Mouse (Mus musculus): ENCODE results near the gene Ralgps2. TPM values are rescaled to one million over a fixed set of nuclear protein-coding genes. Genes with fewer than 3 reads are reported as not detected.

Ralgps2 gene
- polyA plus RNA-seq, 1 experiment from 2014 or later = 13.1 TPM

DNA sequence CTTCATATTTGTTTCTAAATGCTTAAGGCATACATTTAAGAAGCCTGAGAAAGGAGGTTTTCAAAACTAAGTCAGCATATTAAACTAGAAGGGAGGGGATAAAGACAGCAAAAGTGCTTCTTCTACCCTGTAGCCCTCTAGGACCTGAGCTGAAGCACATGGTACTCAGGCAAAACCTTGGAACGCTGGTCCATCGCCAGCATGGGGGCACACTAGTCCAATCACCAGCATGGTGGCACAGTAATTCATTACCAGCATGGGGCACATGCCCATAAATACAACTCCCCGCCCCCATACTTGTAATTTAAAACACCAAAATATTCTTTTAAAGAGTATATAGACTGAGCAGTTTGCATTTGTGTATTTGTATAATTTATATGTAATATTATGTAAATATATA is 23.1 kb downstream of the Ralgps2 start:
- Histone ChIP-seq H3K4me1 (ENCODE audit: control insufficient read depth, low read depth, low read length) (no peaks in the 10 kb centered on the region), H3K4me2 (ENCODE audit: low read depth, low read length) (no peak overlapping the region), H3K36me3 (ENCODE audit: control insufficient read depth, insufficient read depth) (no peaks in the 10 kb centered on the region), H3K4me3 (ENCODE audit: low read depth, low read length) (no peak overlapping the region), H3K27me3 (ENCODE audit: control insufficient read depth, insufficient read depth, low read depth, low read length) (no peaks in the 10 kb centered on the region), H3K9ac (ENCODE audit: low read depth, low read length) (no peak overlapping the region), H3K27ac (ENCODE audit: low read length) (no peak overlapping the region), H3K9me3 (replicated peaks; ENCODE audit: control insufficient read depth, low read length) (no peaks in the 10 kb centered on the region)
- WGBS (ENCODE audit: insufficient replicate concordance) = 64% methylated on average over 3 of the region's 3 CpGs
- no peak for ATAC-seq (ENCODE audit: low read depth)

DNA sequence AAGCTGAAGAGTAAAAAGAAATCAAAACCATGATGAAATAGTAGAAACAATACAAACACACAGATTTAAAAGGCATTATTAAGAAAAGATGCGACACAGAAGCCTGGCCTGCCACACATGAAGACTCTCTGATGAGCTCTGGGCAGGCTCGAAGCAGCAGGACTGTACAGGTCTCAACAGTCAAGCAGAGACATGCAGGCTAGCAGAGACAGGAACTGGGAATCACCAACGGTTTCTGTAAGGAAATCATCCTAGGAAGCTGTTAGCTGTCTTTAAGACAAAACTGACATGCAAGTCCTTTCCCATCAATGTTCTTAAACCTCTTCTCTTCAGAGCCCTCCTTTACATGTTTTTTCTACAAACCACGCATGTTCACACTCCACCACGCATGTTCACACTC is 24.5 kb downstream of the Ralgps2 start:
- no peaks in the 10 kb centered on the region for H3K36me3 ChIP-seq (ENCODE audit: control insufficient read depth, insufficient read depth)
- ATAC-seq (ENCODE audit: low read depth) = no peak
- no peaks in the 10 kb centered on the region for H3K27me3 ChIP-seq (ENCODE audit: control insufficient read depth, insufficient read depth, low read depth, low read length)
- H3K27ac ChIP-seq (ENCODE audit: low read length) = no peak overlapping the region
- H3K4me3 ChIP-seq (ENCODE audit: low read depth, low read length) = no peak overlapping the region
- no peak overlapping the region for H3K9ac ChIP-seq (ENCODE audit: low read depth, low read length)
- H3K4me1 ChIP-seq (ENCODE audit: control insufficient read depth, low read depth, low read length) = no peaks in the 10 kb centered on the region
- WGBS (ENCODE audit: insufficient replicate concordance) = 57% methylated on average over 5 of the region's 5 CpGs
- no peaks in the 10 kb centered on the region for H3K9me3 ChIP-seq (replicated peaks; ENCODE audit: control insufficient read depth, low read length)
- no peak overlapping the region for H3K4me2 ChIP-seq (ENCODE audit: low read depth, low read length)

DNA sequence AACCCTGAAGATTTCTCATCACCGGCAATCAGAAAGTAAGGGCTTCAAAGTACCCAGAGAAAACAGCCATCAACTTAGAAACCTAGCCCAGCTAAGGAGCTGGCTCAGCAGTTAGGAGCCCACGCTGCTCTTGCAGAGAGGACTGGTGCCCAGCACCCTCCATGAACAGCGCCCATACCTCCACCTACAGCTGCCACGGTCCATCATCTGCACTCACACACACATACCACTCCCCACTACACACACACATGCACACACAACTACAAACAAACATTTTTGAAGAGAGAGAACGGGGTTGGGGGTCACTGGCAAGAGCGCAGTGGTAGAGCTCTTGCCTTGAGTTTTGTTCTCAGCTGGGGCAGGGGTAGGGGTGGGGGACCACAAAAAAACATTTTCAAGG is 26.2 kb downstream of the Ralgps2 start:
- ATAC-seq (ENCODE audit: low read depth) = no peak
- no peaks in the 10 kb centered on the region for H3K9me3 ChIP-seq (replicated peaks; ENCODE audit: control insufficient read depth, low read length)
- H3K4me1 ChIP-seq (ENCODE audit: control insufficient read depth, low read depth, low read length) = peaks cover 3% of the 10 kb centered on the region; the same call in 1 of the 2 replicates
- no peak overlapping the region for H3K4me2 ChIP-seq (ENCODE audit: low read depth, low read length)
- no peak overlapping the region for H3K4me3 ChIP-seq (ENCODE audit: low read depth, low read length)
- H3K27me3 ChIP-seq (ENCODE audit: control insufficient read depth, insufficient read depth, low read depth, low read length) = no peaks in the 10 kb centered on the region
- no peak overlapping the region for H3K27ac ChIP-seq (ENCODE audit: low read length)
- WGBS (ENCODE audit: insufficient replicate concordance) = 72% methylated on average over 6 of the region's 6 CpGs
- H3K9ac ChIP-seq (ENCODE audit: low read depth, low read length) = no peak overlapping the region
- H3K36me3 ChIP-seq (ENCODE audit: control insufficient read depth, insufficient read depth) = no peaks in the 10 kb centered on the region

DNA sequence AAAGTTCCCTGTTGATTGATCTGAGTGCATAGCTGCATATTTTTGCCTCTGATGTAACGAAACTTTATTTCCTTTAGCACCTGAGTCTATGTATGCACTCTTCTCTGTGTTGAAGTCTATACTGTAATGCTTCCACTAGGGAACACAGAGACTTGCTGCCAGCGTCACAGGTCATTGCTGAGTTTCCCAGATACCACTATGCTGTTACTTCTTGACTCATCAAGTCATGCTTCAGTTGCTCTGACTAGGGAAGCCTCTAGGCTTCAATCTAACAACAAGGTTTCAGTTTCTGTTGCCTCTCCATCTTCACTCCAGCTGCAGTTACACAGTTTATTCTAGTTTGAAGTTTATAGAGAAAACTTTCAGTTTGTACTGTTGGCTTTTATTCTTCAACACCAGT is 28.5 kb downstream of the Ralgps2 start:
- ATAC-seq (ENCODE audit: low read depth) = no peak
- WGBS (ENCODE audit: insufficient replicate concordance) = 53% methylated on average over 2 of the region's 2 CpGs

DNA sequence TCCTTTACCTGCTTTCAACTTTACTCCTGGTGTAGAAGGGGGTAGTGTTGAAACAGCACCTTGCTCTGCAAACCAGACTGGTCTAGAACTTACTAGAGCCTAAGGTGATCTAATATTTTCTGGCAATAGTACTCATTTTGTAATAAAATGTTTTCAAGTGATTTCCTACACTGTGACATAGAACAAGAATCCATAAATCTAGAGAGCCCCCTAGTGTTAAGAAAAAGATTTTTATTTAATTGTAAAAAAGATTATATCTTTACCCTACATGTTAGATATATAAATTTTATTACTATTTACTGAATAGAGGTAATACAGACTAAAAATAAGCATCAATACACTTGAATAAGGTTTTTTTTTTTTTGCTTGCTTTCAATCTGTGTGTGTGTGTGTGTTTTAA is 29.6 kb downstream of the Ralgps2 start:
- no peak overlapping the region for H3K27ac ChIP-seq (ENCODE audit: low read length)
- no peak overlapping the region for H3K9ac ChIP-seq (ENCODE audit: low read depth, low read length)
- H3K4me1 ChIP-seq (ENCODE audit: control insufficient read depth, low read depth, low read length) = peaks cover 3% of the 10 kb centered on the region; the same call in 1 of the 2 replicates
- no peaks in the 10 kb centered on the region for H3K36me3 ChIP-seq (ENCODE audit: control insufficient read depth, insufficient read depth)
- H3K9me3 ChIP-seq (replicated peaks; ENCODE audit: control insufficient read depth, low read length) = no peaks in the 10 kb centered on the region
- no peak overlapping the region for H3K4me2 ChIP-seq (ENCODE audit: low read depth, low read length)
- H3K4me3 ChIP-seq (ENCODE audit: low read depth, low read length) = no peak overlapping the region
- H3K27me3 ChIP-seq (ENCODE audit: control insufficient read depth, insufficient read depth, low read depth, low read length) = no peaks in the 10 kb centered on the region
- ATAC-seq (ENCODE audit: low read depth) = no peak

More for the DNA sequence above, 28.5 kb downstream of the Ralgps2 start:
- no peaks in the 10 kb centered on the region for H3K27me3 ChIP-seq (ENCODE audit: control insufficient read depth, insufficient read depth, low read depth, low read length)
- no peaks in the 10 kb centered on the region for H3K9me3 ChIP-seq (replicated peaks; ENCODE audit: control insufficient read depth, low read length)
- no peak overlapping the region for H3K4me2 ChIP-seq (ENCODE audit: low read depth, low read length)
- no peak overlapping the region for H3K9ac ChIP-seq (ENCODE audit: low read depth, low read length)
- no peaks in the 10 kb centered on the region for H3K36me3 ChIP-seq (ENCODE audit: control insufficient read depth, insufficient read depth)
- peaks cover 3% of the 10 kb centered on the region; the same call in 1 of the 2 replicates for H3K4me1 ChIP-seq (ENCODE audit: control insufficient read depth, low read depth, low read length)
- H3K4me3 ChIP-seq (ENCODE audit: low read depth, low read length) = no peak overlapping the region
- no peak overlapping the region for H3K27ac ChIP-seq (ENCODE audit: low read length)

DNA sequence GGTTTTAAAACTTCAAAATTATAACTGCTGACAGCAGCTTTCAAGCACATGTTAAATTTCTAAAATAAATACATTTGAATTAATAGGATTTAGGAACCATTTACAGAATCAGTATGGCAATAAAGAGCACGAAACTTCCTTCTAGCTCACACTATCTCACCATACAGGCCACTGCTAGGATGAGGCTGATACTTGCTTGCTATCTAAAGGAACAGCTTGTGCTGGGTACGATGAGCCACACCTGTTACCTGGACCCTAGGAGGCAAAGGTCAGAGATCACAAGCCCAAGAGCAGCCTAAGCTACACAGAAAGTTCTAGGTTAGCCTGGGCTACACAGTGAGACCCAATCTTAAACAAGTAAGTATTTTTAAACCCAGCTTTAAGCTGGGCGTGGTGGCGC is 30.2 kb downstream of the Ralgps2 start:
- H3K36me3 ChIP-seq (ENCODE audit: control insufficient read depth, insufficient read depth) = no peaks in the 10 kb centered on the region
- H3K9me3 ChIP-seq (replicated peaks; ENCODE audit: control insufficient read depth, low read length) = no peaks in the 10 kb centered on the region
- no peak overlapping the region for H3K27ac ChIP-seq (ENCODE audit: low read length)
- no peaks in the 10 kb centered on the region for H3K27me3 ChIP-seq (ENCODE audit: control insufficient read depth, insufficient read depth, low read depth, low read length)
- WGBS (ENCODE audit: insufficient replicate concordance) = 57% methylated on average over 4 of the region's 4 CpGs
- no peak overlapping the region for H3K4me3 ChIP-seq (ENCODE audit: low read depth, low read length)
- peak; percentile 62 for ATAC-seq (ENCODE audit: low read depth)
- no peak overlapping the region for H3K9ac ChIP-seq (ENCODE audit: low read depth, low read length)
- no peak overlapping the region for H3K4me2 ChIP-seq (ENCODE audit: low read depth, low read length)
- peaks cover 3% of the 10 kb centered on the region; the same call in 1 of the 2 replicates for H3K4me1 ChIP-seq (ENCODE audit: control insufficient read depth, low read depth, low read length)

DNA sequence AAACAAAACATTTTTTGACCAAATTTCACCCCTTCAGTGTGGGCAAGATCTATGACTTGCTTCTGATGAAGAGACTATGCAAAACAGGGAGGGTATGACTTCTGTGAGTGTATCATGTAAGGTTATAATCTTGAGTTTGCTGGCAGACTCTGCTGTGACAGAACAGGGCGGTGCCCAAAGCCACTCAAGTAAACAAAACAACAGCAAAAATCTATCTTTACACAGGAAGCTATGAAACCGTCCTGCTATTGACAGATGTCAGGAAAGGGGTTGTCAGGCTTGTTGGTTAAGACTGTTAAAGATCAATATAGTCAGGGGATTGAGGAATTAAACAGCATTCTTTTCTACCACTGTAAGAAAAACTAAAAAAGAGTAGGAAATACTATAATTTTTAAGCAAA is 33.8 kb downstream of the Ralgps2 start:
- Histone ChIP-seq H3K4me1 (ENCODE audit: control insufficient read depth, low read depth, low read length) (peaks cover 3% of the 10 kb centered on the region; the same call in 1 of the 2 replicates), H3K36me3 (ENCODE audit: control insufficient read depth, insufficient read depth) (no peaks in the 10 kb centered on the region), H3K27me3 (ENCODE audit: control insufficient read depth, insufficient read depth, low read depth, low read length) (no peaks in the 10 kb centered on the region), H3K4me3 (ENCODE audit: low read depth, low read length) (no peak overlapping the region), H3K9ac (ENCODE audit: low read depth, low read length) (no peak overlapping the region), H3K27ac (ENCODE audit: low read length) (no peak overlapping the region), H3K9me3 (replicated peaks; ENCODE audit: control insufficient read depth, low read length) (no peaks in the 10 kb centered on the region), H3K4me2 (ENCODE audit: low read depth, low read length) (no peak overlapping the region)
- 47% methylated on average over 2 of the region's 2 CpGs for WGBS (ENCODE audit: insufficient replicate concordance)
- no peak for ATAC-seq (ENCODE audit: low read depth)

DNA sequence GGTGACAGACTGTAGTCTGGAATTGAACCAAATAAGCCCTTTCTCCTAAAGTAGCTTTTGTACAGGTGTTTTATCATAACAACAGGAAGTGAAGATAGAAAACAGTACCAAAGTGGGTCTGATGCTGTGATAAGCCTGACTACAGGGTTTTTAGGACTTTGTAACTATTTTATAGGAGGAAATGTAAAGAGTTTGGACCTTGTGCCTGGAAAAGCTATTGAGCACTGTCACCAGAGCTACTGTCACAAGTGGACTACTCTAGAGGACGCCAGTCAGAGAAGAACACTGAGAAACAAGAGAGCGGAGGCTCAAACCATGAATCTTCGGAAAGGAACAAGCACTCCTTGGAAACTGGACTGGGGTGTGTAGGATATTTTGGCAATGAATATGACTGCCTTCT is 35.5 kb downstream of the Ralgps2 start:
- Histone ChIP-seq H3K36me3 (ENCODE audit: control insufficient read depth, insufficient read depth) (no peaks in the 10 kb centered on the region), H3K9ac (ENCODE audit: low read depth, low read length) (no peak overlapping the region), H3K4me1 (ENCODE audit: control insufficient read depth, low read depth, low read length) (no peaks in the 10 kb centered on the region), H3K9me3 (replicated peaks; ENCODE audit: control insufficient read depth, low read length) (no peaks in the 10 kb centered on the region), H3K27ac (ENCODE audit: low read length) (no peak overlapping the region), H3K27me3 (ENCODE audit: control insufficient read depth, insufficient read depth, low read depth, low read length) (no peaks in the 10 kb centered on the region), H3K4me2 (ENCODE audit: low read depth, low read length) (no peak overlapping the region), H3K4me3 (ENCODE audit: low read depth, low read length) (no peak overlapping the region)
- no peak for ATAC-seq (ENCODE audit: low read depth)
- WGBS (ENCODE audit: insufficient replicate concordance) = 77% methylated on average over 3 of the region's 3 CpGs

DNA sequence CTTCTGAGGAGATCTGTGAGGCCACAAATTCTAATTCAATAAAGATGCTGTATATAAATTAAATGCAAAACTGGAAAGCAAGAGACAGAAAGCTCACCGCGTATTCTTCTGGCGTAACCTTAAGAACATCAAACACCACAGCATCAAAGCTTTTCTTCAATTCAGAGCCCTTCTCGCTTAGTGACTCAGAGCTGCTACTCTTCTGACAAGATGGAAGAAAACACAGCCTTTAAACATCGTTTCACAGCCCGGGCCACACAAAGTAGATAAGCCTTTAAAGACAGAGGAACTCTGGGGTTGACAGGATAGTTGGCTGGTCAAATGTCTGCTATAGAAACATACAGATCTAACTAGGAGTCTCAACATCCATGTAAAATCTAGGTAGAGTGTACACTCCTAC is 37.7 kb downstream of the Ralgps2 start:
- H3K9ac ChIP-seq (ENCODE audit: low read depth, low read length) = no peak overlapping the region
- 79% methylated on average over 6 of the region's 6 CpGs for WGBS (ENCODE audit: insufficient replicate concordance)
- H3K27ac ChIP-seq (ENCODE audit: low read length) = no peak overlapping the region
- no peaks in the 10 kb centered on the region for H3K9me3 ChIP-seq (replicated peaks; ENCODE audit: control insufficient read depth, low read length)
- no peak overlapping the region for H3K4me3 ChIP-seq (ENCODE audit: low read depth, low read length)
- no peaks in the 10 kb centered on the region for H3K36me3 ChIP-seq (ENCODE audit: control insufficient read depth, insufficient read depth)
- no peak for ATAC-seq (ENCODE audit: low read depth)
- no peaks in the 10 kb centered on the region for H3K27me3 ChIP-seq (ENCODE audit: control insufficient read depth, insufficient read depth, low read depth, low read length)
- no peaks in the 10 kb centered on the region for H3K4me1 ChIP-seq (ENCODE audit: control insufficient read depth, low read depth, low read length)
- H3K4me2 ChIP-seq (ENCODE audit: low read depth, low read length) = no peak overlapping the region

DNA sequence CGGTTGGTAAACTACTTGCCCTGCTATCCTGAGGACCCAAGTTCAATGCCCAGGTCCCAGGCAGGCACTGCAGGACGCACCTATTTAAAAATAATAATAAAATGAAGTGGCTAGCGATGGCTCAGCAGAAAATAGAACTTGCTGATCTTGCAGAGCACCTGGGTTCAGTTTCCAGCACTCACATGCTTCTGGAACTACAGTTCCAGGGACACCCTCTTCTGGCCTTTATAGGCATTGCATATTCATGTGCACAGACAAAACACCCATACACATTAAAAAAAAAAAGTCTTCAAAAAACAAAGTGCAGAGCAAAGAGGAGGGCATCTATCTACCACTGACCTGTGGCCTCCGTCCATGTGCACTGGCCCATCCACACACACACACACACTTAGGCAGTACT is 47.9 kb downstream of the Ralgps2 start:
- Histone ChIP-seq H3K4me3 (ENCODE audit: low read depth, low read length) (no peak overlapping the region), H3K4me1 (ENCODE audit: control insufficient read depth, low read depth, low read length) (no peaks in the 10 kb centered on the region), H3K4me2 (ENCODE audit: low read depth, low read length) (no peak overlapping the region), H3K36me3 (ENCODE audit: control insufficient read depth, insufficient read depth) (no peaks in the 10 kb centered on the region), H3K27me3 (ENCODE audit: control insufficient read depth, insufficient read depth, low read depth, low read length) (no peaks in the 10 kb centered on the region), H3K9me3 (replicated peaks; ENCODE audit: control insufficient read depth, low read length) (no peaks in the 10 kb centered on the region), H3K27ac (ENCODE audit: low read length) (no peak overlapping the region), H3K9ac (ENCODE audit: low read depth, low read length) (no peak overlapping the region)
- no peak for ATAC-seq (ENCODE audit: low read depth)
- 71% methylated on average over 4 of the region's 4 CpGs for WGBS (ENCODE audit: insufficient replicate concordance)

Data from liver, embryonic 16.5 days (tissue).